Mouse (Mus musculus) 416B (cell line): ENCODE measurements at regions not wholly inside any gene's neighbourhood (a gene's known extent, or its start where the extent isn't known, plus 50 kb on each side); places are given as distances from the start of the nearest gene placed in this dataset.

Source experiments
- DNase-seq: peaks from one replicate; pipeline ENCODE4 v3.0.0; 2011; ENCODE audit warnings: low read depth

DNA sequence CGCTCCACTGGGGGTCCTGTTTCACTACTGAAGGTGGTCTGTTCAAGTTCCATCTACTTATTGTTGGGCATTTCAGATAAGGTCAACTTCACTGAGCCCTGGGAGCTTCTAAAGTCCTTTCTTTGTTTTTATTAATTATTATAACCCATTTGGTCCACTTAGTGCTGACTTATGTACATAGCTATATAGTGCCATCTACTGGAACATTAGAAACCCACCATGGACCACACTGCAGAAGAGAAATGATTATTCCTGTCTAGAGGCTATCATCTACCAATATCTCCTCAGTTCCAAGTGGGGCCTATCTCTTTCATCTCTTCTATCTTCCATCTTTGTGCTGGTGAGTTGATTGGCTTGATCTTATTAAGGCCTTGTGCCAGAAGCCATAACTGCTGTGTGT is 294.8 kb downstream of the Gm9008 start:
- peak; percentile 18 for DNase-seq
